Mouse (Mus musculus): Measurements from ENCODE around the gene Faf1. TPM values are rescaled to one million over a fixed set of nuclear protein-coding genes. Genes with fewer than 3 reads are reported as not detected.

Faf1 gene
- polyA plus RNA-seq, 1 experiment from 2014 or later: 11.1 TPM

- 2% methylated on average over 34 of the region's 34 CpGs for WGBS (ENCODE audit: insufficient replicate concordance)
- Histone ChIP-seq H3K4me1 (ENCODE audit: control insufficient read depth, low read depth, low read length) (peaks cover 2% of the 10 kb centered on the region), H3K9ac (ENCODE audit: low read depth, low read length) (no peak overlapping the region), H3K9me3 (replicated peaks; ENCODE audit: control insufficient read depth, low read length) (no peaks in the 10 kb centered on the region), H3K27ac (ENCODE audit: low read length) (no peak overlapping the region), H3K36me3 (ENCODE audit: control insufficient read depth, insufficient read depth) (no peaks in the 10 kb centered on the region), H3K4me2 (ENCODE audit: low read depth, low read length) (no peak overlapping the region), H3K27me3 (ENCODE audit: control insufficient read depth, insufficient read depth, low read depth, low read length) (peaks cover 93% of the 10 kb centered on the region), H3K4me3 (ENCODE audit: low read depth, low read length) (no peak overlapping the region)
- ATAC-seq (ENCODE audit: low read depth): no peak
These were observed 300.1 kb downstream of the Faf1 start for GRCm38 (mm10) chr4:109976273-109977147.

- Histone ChIP-seq H3K4me1 (ENCODE audit: control insufficient read depth, low read depth, low read length) (peaks cover 2% of the 10 kb centered on the region), H3K4me3 (ENCODE audit: low read depth, low read length) (peak within 1 kb of the TSS; percentile 31), H3K9me3 (replicated peaks; ENCODE audit: control insufficient read depth, low read length) (no peaks in the 10 kb centered on the region), H3K9ac (ENCODE audit: low read depth, low read length) (no peak within 1 kb of the TSS), H3K27me3 (ENCODE audit: control insufficient read depth, insufficient read depth, low read depth, low read length) (peaks cover 98% of the 10 kb centered on the region), H3K36me3 (ENCODE audit: control insufficient read depth, insufficient read depth) (no peaks in the 10 kb centered on the region), H3K27ac (ENCODE audit: low read length) (no peak within 1 kb of the TSS), H3K4me2 (ENCODE audit: low read depth, low read length) (peak within 1 kb of the TSS; percentile 39)
- no peak for ATAC-seq (ENCODE audit: low read depth)
- 2% methylated on average over 64 of the region's 64 CpGs for WGBS (ENCODE audit: insufficient replicate concordance)
These were observed 301.0 kb downstream of the Faf1 start, which contains the start of gene Dmrta2 for GRCm38 (mm10) chr4:109977148-109978067. Gene Dmrta2 (plus strand): TSS chr4:109978053.

GRCm38 (mm10) chr4:109978068-109978857 lies 301.9 kb downstream of the Faf1 start:
- 2% methylated on average over 54 of the region's 56 CpGs for WGBS (ENCODE audit: insufficient replicate concordance)
- Histone ChIP-seq H3K4me1 (ENCODE audit: control insufficient read depth, low read depth, low read length) (peaks cover 2% of the 10 kb centered on the region), H3K9me3 (replicated peaks; ENCODE audit: control insufficient read depth, low read length) (no peaks in the 10 kb centered on the region), H3K27ac (ENCODE audit: low read length) (no peak overlapping the region), H3K36me3 (ENCODE audit: control insufficient read depth, insufficient read depth) (no peaks in the 10 kb centered on the region), H3K9ac (ENCODE audit: low read depth, low read length) (no peak overlapping the region), H3K4me3 (ENCODE audit: low read depth, low read length) (peak overlapping the region; percentile 31), H3K4me2 (ENCODE audit: low read depth, low read length) (peak overlapping the region; percentile 39), H3K27me3 (ENCODE audit: control insufficient read depth, insufficient read depth, low read depth, low read length) (peaks cover 100% of the 10 kb centered on the region)
- ATAC-seq (ENCODE audit: low read depth): 0 out of 2 replicates have a peak, but pooled peaks have one; percentile 16

- no peak for ATAC-seq (ENCODE audit: low read depth)
- Histone ChIP-seq H3K9me3 (replicated peaks; ENCODE audit: control insufficient read depth, low read length) (no peaks in the 10 kb centered on the region), H3K9ac (ENCODE audit: low read depth, low read length) (no peak overlapping the region), H3K27me3 (ENCODE audit: control insufficient read depth, insufficient read depth, low read depth, low read length) (peaks cover 100% of the 10 kb centered on the region), H3K4me3 (ENCODE audit: low read depth, low read length) (no peak overlapping the region), H3K27ac (ENCODE audit: low read length) (no peak overlapping the region), H3K36me3 (ENCODE audit: control insufficient read depth, insufficient read depth) (no peaks in the 10 kb centered on the region), H3K4me1 (ENCODE audit: control insufficient read depth, low read depth, low read length) (peaks cover 2% of the 10 kb centered on the region), H3K4me2 (ENCODE audit: low read depth, low read length) (no peak overlapping the region)
- 1% methylated on average over 9 of the region's 9 CpGs for WGBS (ENCODE audit: insufficient replicate concordance)
These were observed 302.5 kb downstream of the Faf1 start for GRCm38 (mm10) chr4:109978858-109979340.

- peaks cover 100% of the 10 kb centered on the region for H3K27me3 ChIP-seq (ENCODE audit: control insufficient read depth, insufficient read depth, low read depth, low read length)
- no peak overlapping the region for H3K27ac ChIP-seq (ENCODE audit: low read length)
- H3K36me3 ChIP-seq (ENCODE audit: control insufficient read depth, insufficient read depth): no peaks in the 10 kb centered on the region
- 0 out of 2 replicates have a peak overlapping the region, but pooled peaks have one; percentile 3 for H3K4me3 ChIP-seq (ENCODE audit: low read depth, low read length)
- peaks cover 2% of the 10 kb centered on the region for H3K4me1 ChIP-seq (ENCODE audit: control insufficient read depth, low read depth, low read length)
- no peak overlapping the region for H3K4me2 ChIP-seq (ENCODE audit: low read depth, low read length)
- 2% methylated on average over 65 of the region's 66 CpGs for WGBS (ENCODE audit: insufficient replicate concordance)
- ATAC-seq (ENCODE audit: low read depth): no peak
- H3K9ac ChIP-seq (ENCODE audit: low read depth, low read length): no peak overlapping the region
- no peaks in the 10 kb centered on the region for H3K9me3 ChIP-seq (replicated peaks; ENCODE audit: control insufficient read depth, low read length)
These were observed 303.3 kb downstream of the Faf1 start for GRCm38 (mm10) chr4:109979461-109980320.

GRCm38 (mm10) chr4:109980321-109981082 lies 304.1 kb downstream of the Faf1 start:
- H3K4me3 ChIP-seq (ENCODE audit: low read depth, low read length): no peak overlapping the region
- H3K4me2 ChIP-seq (ENCODE audit: low read depth, low read length): no peak overlapping the region
- H3K9me3 ChIP-seq (replicated peaks; ENCODE audit: control insufficient read depth, low read length): no peaks in the 10 kb centered on the region
- no peak for ATAC-seq (ENCODE audit: low read depth)
- H3K27me3 ChIP-seq (ENCODE audit: control insufficient read depth, insufficient read depth, low read depth, low read length): peaks cover 100% of the 10 kb centered on the region
- 4% methylated on average over 28 of the region's 29 CpGs for WGBS (ENCODE audit: insufficient replicate concordance)
- peaks cover 2% of the 10 kb centered on the region for H3K4me1 ChIP-seq (ENCODE audit: control insufficient read depth, low read depth, low read length)
- no peak overlapping the region for H3K9ac ChIP-seq (ENCODE audit: low read depth, low read length)
- H3K27ac ChIP-seq (ENCODE audit: low read length): no peak overlapping the region
- H3K36me3 ChIP-seq (ENCODE audit: control insufficient read depth, insufficient read depth): no peaks in the 10 kb centered on the region

GRCm38 (mm10) chr4:109981083-109981870 lies 304.9 kb downstream of the Faf1 start:
- H3K36me3 ChIP-seq (ENCODE audit: control insufficient read depth, insufficient read depth): no peaks in the 10 kb centered on the region
- H3K4me2 ChIP-seq (ENCODE audit: low read depth, low read length): peak overlapping the region; percentile 36; the same call in 1 of the 2 replicates
- no peak overlapping the region for H3K9ac ChIP-seq (ENCODE audit: low read depth, low read length)
- H3K4me3 ChIP-seq (ENCODE audit: low read depth, low read length): peak overlapping the region; percentile 41
- H3K27me3 ChIP-seq (ENCODE audit: control insufficient read depth, insufficient read depth, low read depth, low read length): peaks cover 100% of the 10 kb centered on the region
- H3K4me1 ChIP-seq (ENCODE audit: control insufficient read depth, low read depth, low read length): peaks cover 2% of the 10 kb centered on the region
- ATAC-seq (ENCODE audit: low read depth): no peak
- no peak overlapping the region for H3K27ac ChIP-seq (ENCODE audit: low read length)
- no peaks in the 10 kb centered on the region for H3K9me3 ChIP-seq (replicated peaks; ENCODE audit: control insufficient read depth, low read length)
- WGBS (ENCODE audit: insufficient replicate concordance): under 1% methylated on average over 37 of the region's 37 CpGs
